Mouse (Mus musculus) embryonic facial prominence, embryonic 13.5 days (tissue): ENCODE data around the gene Ppp3ca. TPM values are rescaled to one million over a fixed set of nuclear protein-coding genes. Genes with fewer than 3 reads are reported as not detected.

ENCODE experiments used
- ATAC-seq: fragments of 200-750 bp; cut with Nextera tagmentation; 2 replicates; pipeline ENCODE4 v1.8.0; 2017; ENCODE audit warnings: low read depth; ENCODE audit not compliant: insufficient number of reproducible peaks, insufficient read depth, low FRiP score, low TSS enrichment
- H3K27ac ChIP-seq: fragments of 300-500 bp; sonication (generic); 2 replicates; pipeline ENCODE4 v1.5.1; 2015; ENCODE audit warnings: moderate library complexity, mild to moderate bottlenecking, inconsistent platforms
- H3K27me3 ChIP-seq: fragments of 300-500 bp; sonication (generic); 2 replicates; pipeline ENCODE4 v1.6.1; 2015; ENCODE audit warnings: mild to moderate bottlenecking, inconsistent platforms
- H3K36me3 ChIP-seq: fragments of 300-500 bp; sonication (generic); 2 replicates; pipeline ENCODE4 v1.6.1; 2015; ENCODE audit warnings: mild to moderate bottlenecking, inconsistent platforms
- H3K4me1 ChIP-seq: fragments of 300-500 bp; sonication (generic); 2 replicates; pipeline ENCODE4 v1.6.1; 2015; ENCODE audit warnings: inconsistent platforms
- H3K4me2 ChIP-seq: fragments of 300-500 bp; sonication (generic); 2 replicates; pipeline ENCODE4 v1.6.1; 2015; ENCODE audit warnings: moderate library complexity, mild to moderate bottlenecking, inconsistent platforms
- H3K4me3 ChIP-seq: fragments of 300-500 bp; sonication (generic); 2 replicates; pipeline ENCODE4 v1.5.1; 2015; ENCODE audit warnings: mild to moderate bottlenecking, inconsistent platforms
- H3K9ac ChIP-seq: fragments of 300-500 bp; sonication (generic); 2 replicates; pipeline ENCODE4 v1.6.1; 2015; ENCODE audit warnings: mild to moderate bottlenecking, inconsistent platforms
- H3K9me3 ChIP-seq: fragments of 300-500 bp; sonication (generic); 2 replicates; pipeline ENCODE4 v1.6.1; 2016; ENCODE audit warnings: inconsistent platforms
- WGBS: fragments of 180-500 bp; shearing (Covaris S2); methylation state at CpG from one replicate; pipeline ENCODE4 v1.1.7; 2015; ENCODE audit warnings: mixed read lengths; 5-methylcytosine and 5-hydroxymethylcytosine counted together
- polyA plus RNA-seq: library from polyadenylated mRNA; unstranded; fragments of >200 nt; fragmentation: Nextera tagmentation; extraction: Ambion mirVana; gene quantifications from 2 replicates; pipeline ENCODE4 v1.2.1, GENCODE M21; 2015

Gene Ppp3ca
- polyA plus RNA-seq, 1 experiment from 2014 or later = 92.4 TPM

DNA sequence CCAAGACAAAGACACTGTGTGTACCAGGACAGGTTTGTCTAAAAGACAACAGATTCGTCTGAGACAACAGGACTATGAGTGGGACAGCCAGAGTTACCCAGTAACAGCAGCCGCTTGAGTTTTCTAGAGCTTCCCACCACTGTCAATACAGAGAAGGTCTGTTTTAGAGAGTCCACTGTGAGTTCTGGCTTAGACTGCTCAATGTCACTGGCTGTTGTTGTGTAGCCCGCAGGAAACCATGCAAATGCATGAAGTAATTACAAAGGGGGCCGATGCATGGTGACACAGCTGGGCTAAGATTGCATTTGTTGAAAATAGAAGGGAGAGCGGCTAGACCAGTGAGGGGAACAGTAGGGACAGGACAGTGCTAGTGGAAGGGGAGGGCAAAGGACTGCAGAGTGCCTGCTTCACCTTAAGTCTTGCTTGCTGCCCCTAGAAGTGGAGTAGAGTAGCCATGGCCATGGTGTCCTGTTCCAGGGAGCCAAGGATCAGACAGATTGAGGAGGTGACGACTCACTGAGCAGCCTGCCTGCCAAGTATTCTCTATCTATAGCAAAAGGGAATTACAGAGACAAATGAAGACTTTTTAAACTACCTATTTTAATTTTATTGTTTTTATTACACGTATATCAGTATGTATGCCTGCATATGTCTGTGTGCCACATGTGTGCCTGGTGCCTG lies 174.0 kb downstream of the Ppp3ca start:
- Histone ChIP-seq H3K9me3 (no peaks in the 10 kb centered on the region), H3K4me2 (no peak overlapping the region), H3K27ac (no peak overlapping the region), H3K9ac (no peak overlapping the region), H3K27me3 (no peaks in the 10 kb centered on the region), H3K4me1 (peaks cover 13% of the 10 kb centered on the region), H3K36me3 (no peaks in the 10 kb centered on the region), H3K4me3 (no peak overlapping the region)
- ATAC-seq = no peak
- 69% methylated on average over 7 of the region's 7 CpGs for WGBS

DNA sequence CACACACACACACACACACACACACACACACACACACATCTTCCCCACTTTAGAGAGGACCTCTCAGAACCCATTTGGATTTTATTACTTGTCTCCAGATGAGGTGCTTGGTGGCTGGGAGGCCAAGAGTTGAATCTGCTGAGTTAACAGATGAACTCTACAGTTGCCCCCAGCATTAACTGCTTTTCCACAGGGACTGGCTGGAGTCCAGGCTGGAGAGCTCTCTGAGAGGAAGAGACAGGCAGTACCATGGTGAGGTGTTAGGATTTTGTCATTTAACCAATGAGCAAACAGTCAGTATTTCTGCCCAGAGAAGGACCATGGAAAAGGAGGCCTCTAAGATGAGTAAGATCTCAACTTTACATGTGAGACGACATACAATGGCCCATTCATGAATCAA lies 179.1 kb downstream of the Ppp3ca start:
- Histone ChIP-seq H3K4me1 (0 out of 2 replicates have a peak, but pooled peaks cover under 1% of the 10 kb centered on the region), H3K9ac (no peak overlapping the region), H3K4me3 (no peak overlapping the region), H3K27me3 (no peaks in the 10 kb centered on the region), H3K36me3 (no peaks in the 10 kb centered on the region), H3K9me3 (no peaks in the 10 kb centered on the region), H3K27ac (no peak overlapping the region), H3K4me2 (no peak overlapping the region)
- no peak for ATAC-seq
- WGBS = 92% methylated on average over 1 of the region's 1 CpGs

DNA sequence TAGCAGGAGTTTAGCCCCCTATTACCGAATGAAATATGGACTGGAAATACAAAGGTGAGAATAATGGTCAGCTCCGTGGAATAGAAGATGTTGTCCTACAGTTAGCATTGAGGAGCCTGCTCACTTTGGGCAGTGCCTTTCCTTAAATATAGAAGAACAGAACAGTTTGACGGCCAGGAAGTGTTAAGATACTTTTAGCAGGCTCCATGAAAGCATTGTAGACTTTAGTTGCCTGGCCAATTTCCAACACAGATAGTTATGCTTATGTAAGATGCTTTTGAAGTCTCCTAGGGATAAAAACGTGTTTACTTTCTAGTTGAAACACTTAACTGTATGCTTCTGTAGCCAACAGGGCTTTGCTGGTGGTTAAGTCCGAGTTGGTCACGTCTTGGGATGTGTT lies 183.0 kb downstream of the Ppp3ca start:
- no peaks in the 10 kb centered on the region for H3K27me3 ChIP-seq
- H3K4me1 ChIP-seq = no peaks in the 10 kb centered on the region
- no peak overlapping the region for H3K4me3 ChIP-seq
- no peak overlapping the region for H3K27ac ChIP-seq
- no peak overlapping the region for H3K9ac ChIP-seq
- no peak overlapping the region for H3K4me2 ChIP-seq
- 84% methylated on average over 6 of the region's 6 CpGs for WGBS
- ATAC-seq = no peak
- H3K9me3 ChIP-seq = no peaks in the 10 kb centered on the region
- H3K36me3 ChIP-seq = no peaks in the 10 kb centered on the region

- no peak overlapping the region for H3K4me2 ChIP-seq
- no peak overlapping the region for H3K27ac ChIP-seq
- H3K36me3 ChIP-seq = no peaks in the 10 kb centered on the region
- ATAC-seq = no peak
- H3K4me1 ChIP-seq = no peaks in the 10 kb centered on the region
- WGBS = 70% methylated on average over 4 of the region's 4 CpGs
- no peak overlapping the region for H3K9ac ChIP-seq
- H3K9me3 ChIP-seq = no peaks in the 10 kb centered on the region
- H3K27me3 ChIP-seq = no peaks in the 10 kb centered on the region
- no peak overlapping the region for H3K4me3 ChIP-seq
These were observed 183.7 kb downstream of the Ppp3ca start for GRCm38 (mm10) chr3:136853596-136853995.

DNA sequence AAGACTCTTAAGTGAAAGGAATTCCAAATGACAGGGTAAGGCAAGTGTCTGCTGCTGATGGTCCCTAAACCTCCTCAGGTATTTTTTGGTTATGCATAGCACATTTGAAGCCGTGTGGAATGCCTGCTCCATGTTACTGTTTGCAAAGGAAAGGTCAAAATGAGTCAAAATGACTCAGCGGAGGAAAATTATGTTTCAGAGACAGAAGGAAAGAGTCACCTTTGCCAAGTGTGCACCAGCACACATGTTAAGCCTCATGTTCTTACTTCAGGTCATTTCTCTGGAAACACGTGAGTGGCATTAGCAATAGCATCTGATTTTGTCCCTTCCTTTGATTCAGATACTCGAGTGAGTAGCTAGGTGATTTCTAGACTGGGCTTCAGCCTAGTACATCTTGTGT lies 186.1 kb downstream of the Ppp3ca start:
- H3K27ac ChIP-seq = no peak overlapping the region
- H3K27me3 ChIP-seq = no peaks in the 10 kb centered on the region
- no peaks in the 10 kb centered on the region for H3K9me3 ChIP-seq
- H3K4me3 ChIP-seq = no peak overlapping the region
- no peaks in the 10 kb centered on the region for H3K36me3 ChIP-seq
- H3K9ac ChIP-seq = no peak overlapping the region
- no peak overlapping the region for H3K4me2 ChIP-seq
- H3K4me1 ChIP-seq = no peaks in the 10 kb centered on the region
- 77% methylated on average over 4 of the region's 4 CpGs for WGBS
- no peak for ATAC-seq

DNA sequence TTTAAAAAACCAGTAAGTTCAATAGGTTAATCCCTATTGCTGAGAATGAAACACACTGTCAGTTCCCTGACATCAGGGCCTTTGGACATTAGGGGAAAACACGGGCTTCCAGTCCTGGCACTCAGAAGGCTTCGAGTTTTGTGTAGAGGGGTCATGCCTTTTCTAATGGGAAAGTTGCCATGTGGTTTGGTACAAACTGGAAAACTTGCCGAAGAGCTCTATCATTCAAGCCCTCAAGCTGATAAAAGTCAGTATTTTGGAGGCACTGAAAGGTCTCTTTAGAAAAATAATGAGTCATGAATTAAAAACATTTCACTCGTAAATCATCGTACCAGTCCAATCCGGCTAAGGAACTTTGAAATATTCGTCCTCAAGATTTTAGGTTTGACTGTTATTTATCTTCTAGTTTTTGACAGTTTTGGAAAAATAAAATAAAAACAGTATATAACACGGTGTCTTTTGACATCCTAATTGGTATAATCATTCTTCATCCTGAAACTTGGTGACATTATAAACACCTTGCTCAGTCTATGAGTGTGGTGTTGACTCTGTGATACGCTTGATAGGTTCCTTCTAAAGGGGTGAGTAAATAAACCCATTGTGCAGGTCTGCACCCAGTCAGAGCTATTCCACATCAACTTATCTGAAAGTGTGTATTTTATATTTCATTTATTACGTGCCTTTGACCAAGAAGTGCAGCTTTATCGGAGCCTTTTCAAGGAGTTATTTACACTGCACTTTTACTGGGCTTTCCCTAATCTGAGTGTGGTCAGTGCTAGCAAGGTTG lies 192.3 kb downstream of the Ppp3ca start:
- no peak overlapping the region for H3K27ac ChIP-seq
- no peaks in the 10 kb centered on the region for H3K9me3 ChIP-seq
- no peaks in the 10 kb centered on the region for H3K27me3 ChIP-seq
- no peak overlapping the region for H3K4me2 ChIP-seq
- no peak overlapping the region for H3K4me3 ChIP-seq
- no peak overlapping the region for H3K9ac ChIP-seq
- peaks cover 12% of the 10 kb centered on the region; the same call in 1 of the 2 replicates for H3K4me1 ChIP-seq
- no peak for ATAC-seq
- no peaks in the 10 kb centered on the region for H3K36me3 ChIP-seq
- WGBS = 81% methylated on average over 11 of the region's 11 CpGs

GRCm38 (mm10) chr3:136863127-136863526 lies 193.2 kb downstream of the Ppp3ca start:
- Histone ChIP-seq H3K4me1 (peaks cover 12% of the 10 kb centered on the region; the same call in 1 of the 2 replicates), H3K27me3 (no peaks in the 10 kb centered on the region), H3K9ac (no peak overlapping the region), H3K4me3 (no peak overlapping the region), H3K36me3 (no peaks in the 10 kb centered on the region), H3K4me2 (no peak overlapping the region), H3K27ac (no peak overlapping the region), H3K9me3 (no peaks in the 10 kb centered on the region)
- no peak for ATAC-seq
- WGBS = 90% methylated on average over 5 of the region's 5 CpGs

DNA sequence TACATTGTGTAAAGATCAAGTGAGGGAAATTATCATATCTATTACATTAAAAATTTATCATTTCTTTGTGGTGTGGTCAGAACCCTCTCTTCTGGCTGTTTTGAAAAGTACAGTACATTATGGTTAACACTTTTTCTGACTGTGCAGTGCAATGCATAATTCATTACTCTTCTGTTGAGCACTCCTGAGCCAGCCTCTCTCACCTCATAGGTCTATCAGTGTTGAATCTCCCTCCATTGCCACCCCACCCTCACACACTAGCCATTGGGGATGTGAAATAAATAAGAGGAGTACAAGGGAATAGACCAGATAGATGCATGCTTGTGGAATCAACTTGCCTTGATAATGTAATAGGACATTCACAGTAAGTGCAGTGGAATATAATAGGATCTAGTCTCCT lies 194.4 kb downstream of the Ppp3ca start:
- Histone ChIP-seq H3K4me1 (peaks cover 12% of the 10 kb centered on the region; the same call in 1 of the 2 replicates), H3K4me2 (no peak overlapping the region), H3K36me3 (no peaks in the 10 kb centered on the region), H3K9ac (no peak overlapping the region), H3K27me3 (no peaks in the 10 kb centered on the region), H3K9me3 (no peaks in the 10 kb centered on the region), H3K27ac (no peak overlapping the region), H3K4me3 (no peak overlapping the region)
- no peak for ATAC-seq

DNA sequence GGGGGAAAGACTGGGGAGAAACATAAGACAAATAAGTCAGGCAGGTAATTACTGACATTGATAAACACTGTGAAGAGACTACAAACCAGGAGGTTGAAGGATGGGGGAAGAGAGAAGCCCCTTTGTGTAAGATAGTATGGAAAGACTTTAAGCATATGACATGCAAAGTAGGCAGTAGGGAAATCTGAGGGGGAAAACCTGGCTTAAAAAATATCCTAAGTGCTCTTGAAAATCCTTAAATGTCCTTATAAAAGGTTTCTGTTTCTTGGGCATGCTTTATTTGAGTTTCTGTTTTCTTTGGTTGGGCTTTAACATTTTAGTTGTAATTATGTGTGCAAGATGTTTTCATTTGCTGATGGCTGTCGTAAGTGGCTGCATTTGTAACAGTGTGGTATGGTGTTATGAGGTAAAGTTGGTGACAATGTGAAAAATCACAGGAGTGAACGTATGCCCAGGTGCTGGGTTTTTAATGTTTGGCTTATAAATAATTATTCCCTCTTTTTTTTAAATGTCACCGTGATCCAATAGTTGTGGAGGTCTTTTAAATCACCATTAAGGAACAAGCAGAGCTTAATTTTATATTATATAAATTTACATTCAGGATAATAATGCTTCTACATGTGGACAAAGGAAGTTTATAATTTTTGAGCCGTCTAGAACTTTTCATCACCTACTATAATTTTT lies 195.4 kb downstream of the Ppp3ca start:
- Histone ChIP-seq H3K36me3 (no peaks in the 10 kb centered on the region), H3K4me2 (no peak overlapping the region), H3K4me3 (no peak overlapping the region), H3K27me3 (no peaks in the 10 kb centered on the region), H3K9me3 (no peaks in the 10 kb centered on the region), H3K9ac (no peak overlapping the region), H3K4me1 (peaks cover 12% of the 10 kb centered on the region; the same call in 1 of the 2 replicates), H3K27ac (no peak overlapping the region)
- no peak for ATAC-seq
- WGBS = 79% methylated on average over 4 of the region's 4 CpGs

GRCm38 (mm10) chr3:136866095-136866494 lies 196.2 kb downstream of the Ppp3ca start:
- no peak overlapping the region for H3K27ac ChIP-seq
- WGBS = 89% methylated on average over 3 of the region's 3 CpGs
- no peak overlapping the region for H3K9ac ChIP-seq
- H3K27me3 ChIP-seq = no peaks in the 10 kb centered on the region
- no peaks in the 10 kb centered on the region for H3K36me3 ChIP-seq
- H3K4me3 ChIP-seq = no peak overlapping the region
- H3K4me2 ChIP-seq = no peak overlapping the region
- ATAC-seq = no peak
- no peaks in the 10 kb centered on the region for H3K9me3 ChIP-seq
- H3K4me1 ChIP-seq = peaks cover 20% of the 10 kb centered on the region

DNA sequence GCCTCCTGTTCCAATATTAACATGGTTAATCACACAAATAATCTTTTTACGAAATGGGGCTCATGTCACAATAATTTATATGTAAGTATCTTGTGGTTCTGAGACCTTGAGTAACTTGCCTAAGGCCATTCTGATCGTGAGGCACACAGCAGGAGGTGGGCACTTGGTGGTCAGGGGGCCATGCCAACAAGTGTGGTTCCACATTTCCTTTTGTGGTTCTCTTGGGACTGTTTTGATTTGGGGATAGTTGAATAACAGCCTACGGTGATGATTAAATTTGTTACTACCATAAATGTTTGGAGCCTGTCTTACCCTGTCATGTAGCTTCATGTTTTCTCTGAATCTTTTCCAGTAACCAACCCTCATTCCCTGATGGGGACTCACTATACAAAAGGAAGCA lies 196.6 kb downstream of the Ppp3ca start:
- no peak overlapping the region for H3K4me2 ChIP-seq
- H3K4me3 ChIP-seq = no peak overlapping the region
- no peaks in the 10 kb centered on the region for H3K36me3 ChIP-seq
- H3K27ac ChIP-seq = no peak overlapping the region
- no peak overlapping the region for H3K9ac ChIP-seq
- no peaks in the 10 kb centered on the region for H3K9me3 ChIP-seq
- no peaks in the 10 kb centered on the region for H3K27me3 ChIP-seq
- H3K4me1 ChIP-seq = peaks cover 25% of the 10 kb centered on the region
- ATAC-seq = no peak
- 59% methylated on average over 3 of the region's 3 CpGs for WGBS

DNA sequence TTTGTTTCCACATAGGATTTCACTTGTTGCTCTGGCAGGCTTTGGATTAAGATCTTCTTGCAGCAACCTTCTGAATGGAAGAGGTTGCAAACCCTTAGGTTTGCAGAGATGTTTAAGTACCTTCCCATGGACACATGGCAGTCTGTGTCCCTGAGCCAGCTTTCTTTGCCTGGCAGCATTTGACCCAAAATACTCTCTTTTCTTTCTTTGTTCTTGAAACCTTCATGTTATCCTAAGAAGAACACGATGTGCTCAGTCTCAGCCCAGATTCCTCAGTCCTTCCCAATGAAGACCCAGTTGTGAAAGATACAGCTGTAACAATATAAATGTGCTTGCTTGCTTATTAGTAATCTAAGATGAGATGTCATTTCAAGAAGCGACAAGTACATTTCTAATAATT lies 197.4 kb downstream of the Ppp3ca start:
- no peak for ATAC-seq
- no peak overlapping the region for H3K9ac ChIP-seq
- H3K4me2 ChIP-seq = no peak overlapping the region
- no peaks in the 10 kb centered on the region for H3K27me3 ChIP-seq
- peaks cover 33% of the 10 kb centered on the region for H3K4me1 ChIP-seq
- WGBS = 97% methylated on average over 2 of the region's 2 CpGs
- no peaks in the 10 kb centered on the region for H3K9me3 ChIP-seq
- H3K27ac ChIP-seq = no peak overlapping the region; the same call in 1 of the 2 replicates
- H3K4me3 ChIP-seq = no peak overlapping the region
- H3K36me3 ChIP-seq = no peaks in the 10 kb centered on the region
